Mouse (Mus musculus): ENCODE results near the gene Gm42715. TPM values are rescaled to one million over a fixed set of nuclear protein-coding genes. Genes with fewer than 3 reads are reported as not detected.
A peak's percentile ranks its signal among the peaks of the same experiment; 100 is the strongest.
"Not testable (repeated sequence)": the region's sequence is repeated elsewhere in the genome, so short reads cannot be mapped to it uniquely, and the experiment has no call there.

Gm42715 gene
- polyA plus RNA-seq, 1 experiment from 2014 or later = 17.4 TPM

- ATAC-seq (replicated peaks) = peak; percentile 86
- peaks cover 42% of the 10 kb centered on the region for H3K36me3 ChIP-seq (replicated peaks)
- under 1% methylated on average over 61 of the region's 62 CpGs for WGBS
These were observed 40.6 kb upstream of the Gm42715 start, which contains the start of gene Fbrs for GRCm38 (mm10) chr7:127478635-127479317. Gene Fbrs, plus strand, starts transcription at chr7:127479199.

DNA sequence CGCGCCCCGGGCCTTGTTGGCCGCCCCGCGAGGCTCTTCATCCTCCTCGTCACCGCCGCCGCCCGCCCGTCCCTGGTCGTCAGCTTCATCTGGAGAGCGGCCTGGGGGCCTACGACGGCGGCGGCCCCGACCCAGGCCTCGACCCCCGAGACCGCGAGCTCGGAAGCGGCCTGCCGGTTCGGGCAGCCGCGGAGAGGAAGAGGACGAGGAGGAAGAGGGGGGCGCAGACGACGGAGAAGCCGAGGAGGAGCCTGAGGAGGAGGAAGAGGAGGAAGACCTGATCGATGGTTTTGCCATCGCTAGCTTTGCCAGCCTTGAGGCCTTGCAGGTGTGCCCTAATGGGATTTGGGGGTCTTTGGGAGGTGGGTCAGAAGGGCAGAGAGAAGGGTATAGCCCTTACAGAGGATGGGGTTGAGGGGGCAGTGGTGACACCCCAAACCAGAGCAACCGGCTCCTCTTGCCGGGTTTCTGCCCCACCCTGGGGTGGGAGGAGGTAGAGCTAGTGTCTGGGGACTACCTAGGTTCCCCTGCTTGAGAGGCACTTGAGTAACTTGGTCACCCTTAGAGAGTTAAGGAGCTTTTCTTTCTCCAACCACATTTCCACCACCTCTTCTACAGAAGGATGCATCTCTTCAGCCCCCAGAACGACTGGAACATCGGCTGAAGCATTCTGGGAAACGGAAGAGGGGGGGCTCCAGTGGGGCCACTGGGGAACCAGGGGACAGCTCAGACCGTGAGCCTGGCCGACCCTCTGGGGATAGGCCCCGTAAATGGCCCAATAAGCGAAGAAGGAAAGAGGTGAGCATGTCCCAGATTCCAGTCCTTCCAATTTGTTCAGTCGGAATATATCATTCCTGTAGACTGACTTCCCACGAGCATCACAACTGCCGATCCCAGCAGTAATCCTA is 39.8 kb upstream of the Gm42715 start:
- 4% methylated on average over 45 of the region's 48 CpGs for WGBS
- Histone ChIP-seq H3K36me3 (replicated peaks) (peaks cover 40% of the 10 kb centered on the region), H3K9me3 (no peaks in the 10 kb centered on the region), H3K4me3 (peak overlapping the region; percentile 86), H3K4me2 (peak overlapping the region; percentile 94), H3K4me1 (peaks cover 28% of the 10 kb centered on the region), H3K27ac (peak overlapping the region; percentile 96), H3K27me3 (replicated peaks) (no peaks in the 10 kb centered on the region), H3K9ac (peak overlapping the region; percentile 93)
- ATAC-seq (replicated peaks) = no peak

More at GRCm38 (mm10) chr7:127478635-127479317, 40.6 kb upstream of the Gm42715 start, which contains the start of gene Fbrs:
- H3K27ac ChIP-seq = peak within 1 kb of the TSS; percentile 96
- H3K4me1 ChIP-seq = peaks cover 28% of the 10 kb centered on the region
- no peaks in the 10 kb centered on the region for H3K9me3 ChIP-seq
- peak within 1 kb of the TSS; percentile 93 for H3K9ac ChIP-seq
- H3K27me3 ChIP-seq (replicated peaks) = no peaks in the 10 kb centered on the region
- peak within 1 kb of the TSS; percentile 86 for H3K4me3 ChIP-seq
- peak within 1 kb of the TSS; percentile 94 for H3K4me2 ChIP-seq

DNA sequence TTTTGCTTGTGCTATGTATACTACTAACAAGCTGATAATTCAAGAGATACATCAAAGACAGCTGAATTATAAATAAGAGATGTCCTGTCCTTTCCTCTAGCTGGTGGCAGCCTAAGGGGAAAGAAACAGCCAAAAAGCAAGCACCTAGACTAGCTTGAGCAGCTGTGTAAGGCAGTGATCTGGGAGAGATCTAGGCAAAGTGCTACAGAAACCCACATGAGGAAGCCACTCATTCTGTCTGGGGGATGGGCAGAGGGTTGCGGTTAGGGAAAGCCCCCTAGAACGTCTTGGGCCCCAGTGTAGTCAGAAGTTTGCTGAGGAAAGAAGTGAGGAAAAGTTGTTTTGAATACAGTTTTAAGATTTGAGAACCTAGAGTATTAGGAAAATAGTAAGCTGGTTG is 39.1 kb upstream of the Gm42715 start:
- no peaks in the 10 kb centered on the region for H3K27me3 ChIP-seq (replicated peaks)
- 69% methylated on average over 2 of the region's 2 CpGs for WGBS
- H3K4me1 ChIP-seq = peaks cover 28% of the 10 kb centered on the region
- H3K27ac ChIP-seq = no peak overlapping the region
- no peak for ATAC-seq (replicated peaks)
- H3K4me3 ChIP-seq = peak overlapping the region; percentile 86
- H3K9ac ChIP-seq = peak overlapping the region; percentile 93
- H3K4me2 ChIP-seq = peak overlapping the region; percentile 94
- no peaks in the 10 kb centered on the region for H3K9me3 ChIP-seq
- H3K36me3 ChIP-seq (replicated peaks) = peaks cover 34% of the 10 kb centered on the region

- Histone ChIP-seq H3K9me3 (no peaks in the 10 kb centered on the region), H3K27ac (no peak overlapping the region), H3K4me2 (no peak overlapping the region), H3K9ac (no peak overlapping the region), H3K4me1 (peaks cover 10% of the 10 kb centered on the region), H3K27me3 (replicated peaks) (no peaks in the 10 kb centered on the region), H3K36me3 (replicated peaks) (peaks cover 56% of the 10 kb centered on the region), H3K4me3 (no peak overlapping the region)
- WGBS = 85% methylated on average over 5 of the region's 5 CpGs
- ATAC-seq (replicated peaks) = no peak
These were observed 34.0 kb upstream of the Gm42715 start for GRCm38 (mm10) chr7:127485416-127485815.

DNA sequence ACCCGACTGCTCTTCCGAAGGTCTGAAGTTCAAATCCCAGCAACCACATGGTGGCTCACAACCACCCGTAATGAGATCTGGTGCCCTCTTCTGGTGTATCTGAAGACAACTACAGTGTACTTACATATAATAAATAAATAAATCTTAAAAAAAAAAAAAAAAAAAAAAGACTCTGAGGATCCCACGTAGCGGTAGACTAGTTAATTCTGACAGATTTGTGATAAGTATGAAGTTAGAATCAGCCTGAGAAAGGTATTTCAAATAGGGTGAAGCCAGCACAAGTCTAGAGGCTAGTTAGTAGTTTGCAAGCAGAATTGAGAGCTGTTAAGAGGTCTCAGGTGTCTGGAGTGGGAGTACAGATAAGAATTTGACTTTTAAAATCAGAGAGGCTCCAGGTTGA is 31.0 kb upstream of the Gm42715 start:
- H3K9me3 ChIP-seq; H3K27me3 ChIP-seq (replicated peaks); H3K9ac ChIP-seq; H3K4me1 ChIP-seq; H3K27ac ChIP-seq; H3K4me2 ChIP-seq; ATAC-seq (replicated peaks); H3K4me3 ChIP-seq: not testable (repeated sequence)
- WGBS = 80% methylated on average over 5 of the region's 5 CpGs
- peaks cover 57% of the 10 kb centered on the region for H3K36me3 ChIP-seq (replicated peaks)

DNA sequence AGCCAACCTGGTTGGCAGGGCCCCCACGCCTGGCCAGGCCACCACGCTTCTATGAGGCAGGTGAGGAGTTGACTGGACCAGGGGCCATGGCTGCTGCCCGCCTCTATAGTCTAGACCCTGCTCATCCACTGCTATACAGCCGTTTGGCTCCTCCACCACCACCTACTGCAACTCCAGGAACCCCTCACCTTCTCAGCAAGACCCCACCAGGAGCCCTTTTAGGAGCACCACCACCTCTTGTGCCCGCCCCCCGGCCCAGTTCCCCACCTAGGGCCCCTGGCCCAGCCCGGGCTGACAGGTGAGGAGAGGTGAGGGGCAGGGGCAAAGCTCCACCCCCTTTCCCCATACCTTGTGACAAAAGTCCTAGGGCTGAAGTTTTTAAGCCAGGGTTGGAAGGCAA is 29.4 kb upstream of the Gm42715 start:
- no peaks in the 10 kb centered on the region for H3K4me1 ChIP-seq
- H3K9ac ChIP-seq = no peak overlapping the region
- H3K27ac ChIP-seq = no peak overlapping the region
- no peak for ATAC-seq (replicated peaks)
- no peak overlapping the region for H3K4me2 ChIP-seq
- WGBS = 94% methylated on average over 7 of the region's 7 CpGs
- H3K27me3 ChIP-seq (replicated peaks) = no peaks in the 10 kb centered on the region
- H3K9me3 ChIP-seq = no peaks in the 10 kb centered on the region
- peaks cover 46% of the 10 kb centered on the region for H3K36me3 ChIP-seq (replicated peaks)
- H3K4me3 ChIP-seq = no peak overlapping the region

- no peak overlapping the region for H3K4me2 ChIP-seq
- no peak overlapping the region for H3K9ac ChIP-seq
- WGBS = 89% methylated on average over 3 of the region's 3 CpGs
- H3K4me1 ChIP-seq = no peaks in the 10 kb centered on the region
- H3K9me3 ChIP-seq = no peaks in the 10 kb centered on the region
- H3K4me3 ChIP-seq = no peak overlapping the region
- peaks cover 46% of the 10 kb centered on the region for H3K36me3 ChIP-seq (replicated peaks)
- no peaks in the 10 kb centered on the region for H3K27me3 ChIP-seq (replicated peaks)
- H3K27ac ChIP-seq = no peak overlapping the region
- ATAC-seq (replicated peaks) = no peak
These were observed 27.5 kb upstream of the Gm42715 start for GRCm38 (mm10) chr7:127491846-127492245.

DNA sequence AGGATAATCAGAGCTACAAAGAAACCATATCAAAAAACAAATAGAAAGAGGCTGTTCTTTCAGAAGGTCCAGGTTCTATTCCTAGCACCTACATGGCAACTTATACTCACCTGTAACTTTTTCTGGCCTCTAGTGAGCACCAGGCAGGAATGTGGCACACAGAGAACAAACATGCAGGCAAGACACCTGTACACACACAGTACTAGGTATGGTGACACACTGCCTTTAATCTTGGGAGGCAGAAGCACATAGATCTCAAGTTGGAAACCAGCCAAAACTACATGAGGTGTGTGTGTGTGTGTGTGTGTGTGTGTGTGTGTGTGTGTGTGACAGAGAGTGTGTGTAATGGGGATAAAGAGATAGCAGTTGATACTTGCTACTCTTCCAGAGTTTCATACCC is 24.7 kb upstream of the Gm42715 start:
- Histone ChIP-seq H3K9ac (no peak overlapping the region), H3K9me3 (no peaks in the 10 kb centered on the region), H3K4me2 (no peak overlapping the region), H3K27ac (no peak overlapping the region), H3K4me3 (no peak overlapping the region), H3K27me3 (replicated peaks) (no peaks in the 10 kb centered on the region), H3K4me1 (no peaks in the 10 kb centered on the region), H3K36me3 (replicated peaks) (peaks cover 21% of the 10 kb centered on the region)
- ATAC-seq (replicated peaks) = no peak

GRCm38 (mm10) chr7:127497382-127497781 is 22.0 kb upstream of the Gm42715 start:
- no peak overlapping the region for H3K27ac ChIP-seq
- H3K27me3 ChIP-seq (replicated peaks) = no peaks in the 10 kb centered on the region
- no peak overlapping the region for H3K4me2 ChIP-seq
- no peaks in the 10 kb centered on the region for H3K4me1 ChIP-seq
- H3K36me3 ChIP-seq (replicated peaks) = no peaks in the 10 kb centered on the region
- 90% methylated on average over 2 of the region's 2 CpGs for WGBS
- no peak for ATAC-seq (replicated peaks)
- no peak overlapping the region for H3K9ac ChIP-seq
- no peak overlapping the region for H3K4me3 ChIP-seq
- no peaks in the 10 kb centered on the region for H3K9me3 ChIP-seq

GRCm38 (mm10) chr7:127498407-127498806 is 21.0 kb upstream of the Gm42715 start:
- H3K36me3 ChIP-seq (replicated peaks) = no peaks in the 10 kb centered on the region
- no peak overlapping the region for H3K4me3 ChIP-seq
- WGBS = 46% methylated on average over 3 of the region's 3 CpGs
- no peaks in the 10 kb centered on the region for H3K27me3 ChIP-seq (replicated peaks)
- no peak for ATAC-seq (replicated peaks)
- H3K4me1 ChIP-seq = no peaks in the 10 kb centered on the region
- no peak overlapping the region for H3K9ac ChIP-seq
- no peaks in the 10 kb centered on the region for H3K9me3 ChIP-seq
- H3K27ac ChIP-seq = no peak overlapping the region
- no peak overlapping the region for H3K4me2 ChIP-seq

DNA sequence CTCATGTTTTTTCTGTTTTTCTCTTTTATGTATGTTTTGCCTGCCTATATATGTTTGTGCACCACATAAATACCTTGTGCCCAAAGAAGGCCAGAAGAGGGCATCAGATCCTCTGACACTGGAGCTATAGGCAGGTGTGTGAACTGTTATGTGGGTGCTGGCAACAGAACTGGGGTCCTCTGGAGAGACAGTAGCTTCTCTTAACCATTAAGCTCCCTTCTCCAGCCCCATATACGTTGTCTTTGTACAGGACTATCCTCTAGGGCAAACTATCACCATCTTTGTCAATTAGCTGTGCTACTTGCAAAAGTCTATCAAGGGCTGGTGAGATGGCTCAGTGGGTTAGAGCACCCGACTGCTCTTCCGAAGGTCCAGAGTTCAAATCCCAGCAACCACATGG is 11.1 kb upstream of the Gm42715 start:
- H3K36me3 ChIP-seq (replicated peaks) = no peaks in the 10 kb centered on the region
- no peak for ATAC-seq (replicated peaks)
- WGBS = over 99% methylated on average over 3 of the region's 3 CpGs

DNA sequence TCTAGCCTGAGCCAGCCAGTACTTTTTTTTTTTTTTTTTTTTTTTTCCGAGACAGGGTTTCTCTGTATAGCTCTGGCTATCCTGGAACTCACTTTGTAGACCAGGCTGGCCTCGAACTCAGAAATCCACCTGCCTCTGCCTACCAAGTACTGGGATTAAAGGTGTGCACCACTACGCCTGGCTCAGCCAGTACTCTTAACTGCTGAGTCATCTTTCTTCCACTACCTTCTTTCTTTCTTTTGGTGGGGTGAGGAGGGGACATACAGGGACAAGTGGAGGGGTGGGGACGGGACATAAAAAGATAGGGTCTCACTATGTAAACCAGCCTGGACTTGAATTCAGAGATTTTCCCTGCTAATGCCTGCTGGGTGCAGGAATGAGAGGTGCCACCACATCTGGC is 9.6 kb upstream of the Gm42715 start:
- peaks cover 18% of the 10 kb centered on the region for H3K4me1 ChIP-seq
- not testable (repeated sequence) for H3K27me3 ChIP-seq (replicated peaks); H3K4me2 ChIP-seq; H3K9me3 ChIP-seq; ATAC-seq (replicated peaks); H3K36me3 ChIP-seq (replicated peaks); H3K9ac ChIP-seq; H3K4me3 ChIP-seq; H3K27ac ChIP-seq
- WGBS = 92% methylated on average over 4 of the region's 4 CpGs

More for the DNA sequence above, 11.1 kb upstream of the Gm42715 start:
- H3K9me3 ChIP-seq = no peaks in the 10 kb centered on the region
- H3K4me1 ChIP-seq = peaks cover 9% of the 10 kb centered on the region
- H3K4me2 ChIP-seq = no peak overlapping the region
- no peaks in the 10 kb centered on the region for H3K27me3 ChIP-seq (replicated peaks)
- no peak overlapping the region for H3K4me3 ChIP-seq
- no peak overlapping the region for H3K27ac ChIP-seq
- H3K9ac ChIP-seq = no peak overlapping the region
